Mouse (Mus musculus): ENCODE measurements at regions not wholly inside any gene's neighbourhood (a gene's known extent, or its start where the extent isn't known, plus 50 kb on each side); places are given as distances from the start of the nearest gene placed in this dataset.

- ATAC-seq (replicated peaks; ENCODE audit: low read depth, poor library complexity, severe bottlenecking) = no peak
These were observed 72.7 kb upstream of the Pax2 start for GRCm38 (mm10) chr19:44683191-44683590.

- ATAC-seq (replicated peaks; ENCODE audit: low read depth, poor library complexity, severe bottlenecking) = no peak; the same call in 1 of the 2 replicates
These were observed 71.8 kb upstream of the Pax2 start for GRCm38 (mm10) chr19:44684061-44684514.

DNA sequence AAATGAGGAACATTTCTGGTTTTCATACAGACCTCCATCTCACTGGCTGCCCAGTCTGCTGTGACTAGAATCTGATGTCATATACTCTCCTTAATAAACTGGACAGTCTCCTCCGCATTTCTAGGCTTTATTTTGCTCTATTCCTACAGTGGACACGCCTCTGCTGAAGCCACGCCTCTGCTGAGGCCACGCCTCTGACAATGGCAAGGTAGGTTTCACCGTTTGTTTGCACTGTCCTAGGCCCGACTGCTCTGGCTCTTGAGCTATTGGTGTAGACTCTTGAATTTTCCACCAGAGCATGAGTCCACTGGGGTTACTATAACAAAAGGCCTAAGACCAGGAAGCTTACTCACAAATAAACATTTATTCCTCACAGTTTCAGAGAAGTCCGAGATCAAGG is 69.8 kb upstream of the Pax2 start:
- ATAC-seq (replicated peaks; ENCODE audit: low read depth, poor library complexity, severe bottlenecking) = no peak

GRCm38 (mm10) chr19:44692396-44692795 is 63.4 kb upstream of the Pax2 start:
- ATAC-seq (replicated peaks; ENCODE audit: low read depth, poor library complexity, severe bottlenecking) = peak; percentile 72; the same call in 1 of the 2 replicates

- no peak for ATAC-seq (replicated peaks; ENCODE audit: low read depth, poor library complexity, severe bottlenecking)
These were observed 63.0 kb upstream of the Pax2 start for GRCm38 (mm10) chr19:44692816-44693215.

DNA sequence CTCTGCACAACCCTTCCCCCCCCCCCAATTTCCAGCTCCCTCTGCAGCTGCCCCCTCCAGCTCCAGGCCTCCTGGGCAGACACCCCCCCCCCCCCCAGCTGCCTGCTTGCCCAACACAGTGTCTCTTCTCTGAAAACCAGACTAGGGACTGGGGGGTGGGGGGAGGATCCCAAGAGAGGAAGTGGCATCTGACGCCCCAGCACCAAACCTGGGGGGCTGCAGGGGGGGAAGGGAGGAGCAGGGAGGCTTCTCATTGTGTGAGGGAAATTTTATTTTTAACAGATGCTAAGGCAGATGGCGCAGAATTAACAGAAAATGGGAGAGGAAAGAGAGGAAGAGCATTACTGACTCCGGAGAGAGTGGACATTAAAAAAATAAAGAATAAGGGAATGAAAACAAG is 60.5 kb upstream of the Pax2 start:
- ATAC-seq (replicated peaks; ENCODE audit: low read depth, poor library complexity, severe bottlenecking) = no peak

DNA sequence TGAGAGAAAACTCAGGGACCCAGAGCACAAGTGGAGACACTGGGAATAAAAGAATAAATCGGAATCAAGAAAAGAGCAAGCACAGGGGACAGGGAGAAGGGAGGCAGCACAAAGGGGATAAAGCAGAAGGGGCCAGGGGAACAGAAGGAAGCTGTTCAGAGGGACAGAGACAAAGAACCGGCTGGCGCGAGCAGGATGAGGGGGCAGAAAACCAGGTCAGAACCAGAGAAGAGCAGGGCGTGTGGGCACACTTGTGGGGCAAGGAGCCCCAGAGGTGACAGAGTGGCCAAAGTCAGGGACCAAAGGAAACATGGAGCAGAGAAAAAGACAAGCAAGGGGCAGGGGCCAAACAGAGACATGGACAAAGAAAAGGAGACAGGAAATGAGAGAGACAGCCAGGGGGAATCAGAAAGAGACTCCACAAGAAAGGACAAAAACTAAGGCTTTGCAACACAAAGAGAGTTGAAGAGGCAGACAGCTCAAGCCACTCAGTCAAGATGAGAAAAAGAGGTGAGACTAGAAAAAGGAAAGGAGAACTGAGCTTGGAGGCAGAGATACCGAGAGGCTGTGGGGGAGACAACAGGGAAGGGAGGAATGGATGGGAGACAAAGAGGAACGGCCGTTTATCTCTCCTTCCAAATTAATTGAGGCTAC is 59.7 kb upstream of the Pax2 start:
- ATAC-seq (replicated peaks; ENCODE audit: low read depth, poor library complexity, severe bottlenecking) = no peak

GRCm38 (mm10) chr19:44696773-44697172 is 59.1 kb upstream of the Pax2 start:
- no peak for ATAC-seq (replicated peaks; ENCODE audit: low read depth, poor library complexity, severe bottlenecking)

- no peak for ATAC-seq (replicated peaks; ENCODE audit: low read depth, poor library complexity, severe bottlenecking)
These were observed 57.2 kb upstream of the Pax2 start for GRCm38 (mm10) chr19:44698382-44699256.
